Mouse (Mus musculus) layer of hippocampus, postnatal 10 days (tissue): ENCODE measurements around the gene Olfr1307. TPM values are rescaled to one million over a fixed set of nuclear protein-coding genes. Genes with fewer than 3 reads are reported as not detected.

ENCODE experiments used
- DNase-seq, 2 experiments: peaks; one replicate each; pipeline ENCODE4 v3.0.0; 2021; ENCODE audit warnings: low spot score in 2 of 2
- long read RNA-seq: library from polyadenylated mRNA; stranded (forward); transcript quantifications from one replicate; pipeline ENCODE4 v2.0.0, GENCODE M21; 2023
- total RNA-seq, 2 experiments: library from RNA; stranded (reverse); gene quantifications; 2 replicates each; pipeline ENCODE4 v1.2.3; 2021

The Olfr1307 gene
- total RNA-seq, result under 1 TPM; 0.02 to 0.04 TPM
- long read RNA-seq, result 0 reads

GRCm38 (mm10) chr2:111949340-111949739 lies at the start of gene Olfr1307:
Gene Olfr1307 (minus strand): TSS chr2:111949440.
- no peak for DNase-seq

GRCm38 (mm10) chr2:111990181-111990580 lies 40.9 kb upstream of the Olfr1307 start, which contains the start of gene Olfr1309:
Gene Olfr1309 (minus strand): TSS chr2:111990281.
- DNase-seq, result no peak

- DNase-seq, result no peak
These were observed 15.6 kb upstream of the Olfr1307 start, which contains the start of gene Olfr1308 for GRCm38 (mm10) chr2:111964844-111965243. Gene Olfr1308 (minus strand): TSS chr2:111964944.

- DNase-seq, result no peak
These were observed 33.1 kb downstream of the Olfr1307 start, which contains the start of gene Olfr1306 for GRCm38 (mm10) chr2:111916171-111916570. Gene Olfr1306 (minus strand): TSS chr2:111916271.

Other genes starting within 250 kb of the Olfr1307 start
- gene Olfr1301, start 198.4 kb downstream of the Olfr1307 start, total RNA-seq, result not detected
- not detected for gene Olfr1302, start 172.0 kb downstream of the Olfr1307 start, total RNA-seq
- not detected for gene Olfr1303, start 129.1 kb downstream of the Olfr1307 start, total RNA-seq
- not detected for gene Olfr1305, start 72.3 kb downstream of the Olfr1307 start, total RNA-seq
- not detected for gene Olfr1306, start 33.2 kb downstream of the Olfr1307 start, total RNA-seq
- not detected for gene Olfr1308, start 15.5 kb upstream of the Olfr1307 start, total RNA-seq
- not detected for gene Olfr1309, start 40.8 kb upstream of the Olfr1307 start, total RNA-seq
- not detected for gene Olfr1310, start 63.3 kb upstream of the Olfr1307 start, total RNA-seq
- gene Olfr1311, start 75.0 kb upstream of the Olfr1307 start, total RNA-seq, result not detected
- gene Olfr1312, start 100.8 kb upstream of the Olfr1307 start, total RNA-seq, result not detected
- not detected for gene Olfr1313, start 128.4 kb upstream of the Olfr1307 start, total RNA-seq
- not detected for gene Olfr1314, start 147.3 kb upstream of the Olfr1307 start, total RNA-seq
- not detected for gene Olfr1315-ps1, start 166.0 kb upstream of the Olfr1307 start, total RNA-seq
- gene Olfr1316, start 185.5 kb upstream of the Olfr1307 start, total RNA-seq, result not detected
- not detected for gene Olfr1317, start 190.9 kb upstream of the Olfr1307 start, total RNA-seq
- gene Olfr1318, start 204.8 kb upstream of the Olfr1307 start, total RNA-seq, result not detected